Mouse (Mus musculus): ENCODE data around the gene Ep400. TPM values are rescaled to one million over a fixed set of nuclear protein-coding genes. Genes with fewer than 3 reads are reported as not detected.

The Ep400 gene
- 41.3 and 46.9 TPM in 2 replicates for polyA plus RNA-seq (2016; fragmentation: Nextera tagmentation; extraction: Ambion mirVana)

DNA sequence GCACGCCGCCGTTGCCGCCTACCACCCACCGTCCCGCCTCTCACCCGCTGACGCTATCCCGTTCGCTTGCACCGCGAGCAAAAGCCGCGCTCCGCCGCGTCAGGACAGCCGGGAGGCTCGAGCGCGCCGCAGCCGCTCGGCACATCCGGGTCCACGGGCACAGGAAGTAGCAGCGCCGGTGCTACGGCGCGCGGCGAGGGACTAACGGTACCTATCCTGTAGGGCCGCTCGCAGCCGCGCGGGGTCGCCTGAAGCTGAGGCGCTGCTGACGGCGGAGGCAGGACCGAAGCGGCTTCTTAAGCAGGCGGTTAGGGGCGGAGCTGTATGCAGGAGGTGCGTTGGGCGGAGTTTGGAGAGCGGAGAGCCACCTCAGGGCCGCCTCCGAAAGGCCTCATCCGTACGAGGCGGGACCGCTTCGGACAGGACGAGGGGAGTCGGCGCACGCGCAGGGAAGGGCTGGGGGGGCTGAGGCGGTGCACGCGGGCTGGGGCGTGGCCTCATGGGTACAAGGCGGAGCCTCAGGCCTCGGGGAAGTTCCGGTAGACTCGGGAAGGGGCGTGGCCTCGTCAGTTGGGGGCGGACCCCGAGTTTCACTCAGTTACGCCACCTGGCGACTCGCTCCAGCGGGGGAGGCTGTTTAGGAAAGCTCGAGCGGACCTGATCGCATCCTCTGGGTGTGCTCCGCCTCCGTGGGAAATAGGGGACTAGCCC lies at the start of gene Ep400:
Gene Ep400 (minus strand): TSS at position 270 of the 711 bp plus-strand sequence.
- H3K9me3 ChIP-seq, result no peaks in the 10 kb centered on the region
- H3K36me3 ChIP-seq, result peaks cover 27% of the 10 kb centered on the region
- no peaks in the 10 kb centered on the region for H3K27me3 ChIP-seq (ENCODE audit: insufficient read depth, poor library complexity, severe bottlenecking)
- peak within 1 kb of the TSS; percentile 95 for H3K4me3 ChIP-seq
- peak within 1 kb of the TSS; percentile 95 for H3K27ac ChIP-seq
- WGBS, result under 1% methylated on average over 83 of the region's 83 CpGs
- peaks cover 12% of the 10 kb centered on the region for H3K4me1 ChIP-seq
- peak; percentile 100 for DNase-seq (ENCODE audit: low spot score)

DNA sequence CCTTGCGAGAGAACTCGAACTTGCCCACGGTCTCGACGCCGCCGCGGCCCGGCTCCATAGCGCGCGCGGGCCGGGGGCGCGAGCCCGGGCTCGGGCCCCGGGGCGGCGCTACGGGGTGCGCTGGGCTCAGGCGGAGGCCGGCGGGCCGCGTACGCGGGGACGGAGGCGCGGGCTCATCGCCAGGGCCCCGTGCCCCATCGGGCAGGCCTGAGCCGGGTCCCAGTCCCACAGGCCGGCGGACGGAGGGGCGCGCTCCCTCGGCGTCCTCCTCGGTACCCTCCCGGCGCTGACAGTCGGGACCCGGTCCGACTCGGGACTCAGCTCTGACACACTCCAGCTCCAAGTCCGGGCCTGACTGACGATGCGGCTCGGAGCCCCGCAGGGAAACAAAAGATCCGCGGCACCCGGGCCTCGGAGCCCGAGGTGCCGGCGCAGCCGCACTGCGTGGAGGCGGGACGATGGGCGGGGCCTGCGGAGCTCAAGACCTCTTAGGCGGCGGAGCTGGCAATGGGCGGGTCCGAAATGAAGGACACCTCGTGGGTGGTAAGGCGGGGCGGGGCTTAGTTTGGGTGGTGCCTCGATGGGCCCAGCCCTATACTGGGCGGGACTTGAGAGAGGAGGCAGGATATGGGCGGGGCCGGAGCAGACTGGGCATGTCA lies 39.3 kb upstream of the Ep400 start, which contains the start of gene Ulk1:
Gene Ulk1 (minus strand): TSS at position 431 of the 659 bp plus-strand sequence.
- under 1% methylated on average over 80 of the region's 80 CpGs for WGBS
- peak within 1 kb of the TSS; percentile 95 for H3K27ac ChIP-seq
- H3K36me3 ChIP-seq, result peaks cover 21% of the 10 kb centered on the region
- peaks cover 27% of the 10 kb centered on the region for H3K4me1 ChIP-seq
- no peaks in the 10 kb centered on the region for H3K9me3 ChIP-seq
- H3K27me3 ChIP-seq (ENCODE audit: insufficient read depth, poor library complexity, severe bottlenecking), result no peaks in the 10 kb centered on the region
- peak; percentile 100 for DNase-seq (ENCODE audit: low spot score)
- peak within 1 kb of the TSS; percentile 95 for H3K4me3 ChIP-seq

DNA sequence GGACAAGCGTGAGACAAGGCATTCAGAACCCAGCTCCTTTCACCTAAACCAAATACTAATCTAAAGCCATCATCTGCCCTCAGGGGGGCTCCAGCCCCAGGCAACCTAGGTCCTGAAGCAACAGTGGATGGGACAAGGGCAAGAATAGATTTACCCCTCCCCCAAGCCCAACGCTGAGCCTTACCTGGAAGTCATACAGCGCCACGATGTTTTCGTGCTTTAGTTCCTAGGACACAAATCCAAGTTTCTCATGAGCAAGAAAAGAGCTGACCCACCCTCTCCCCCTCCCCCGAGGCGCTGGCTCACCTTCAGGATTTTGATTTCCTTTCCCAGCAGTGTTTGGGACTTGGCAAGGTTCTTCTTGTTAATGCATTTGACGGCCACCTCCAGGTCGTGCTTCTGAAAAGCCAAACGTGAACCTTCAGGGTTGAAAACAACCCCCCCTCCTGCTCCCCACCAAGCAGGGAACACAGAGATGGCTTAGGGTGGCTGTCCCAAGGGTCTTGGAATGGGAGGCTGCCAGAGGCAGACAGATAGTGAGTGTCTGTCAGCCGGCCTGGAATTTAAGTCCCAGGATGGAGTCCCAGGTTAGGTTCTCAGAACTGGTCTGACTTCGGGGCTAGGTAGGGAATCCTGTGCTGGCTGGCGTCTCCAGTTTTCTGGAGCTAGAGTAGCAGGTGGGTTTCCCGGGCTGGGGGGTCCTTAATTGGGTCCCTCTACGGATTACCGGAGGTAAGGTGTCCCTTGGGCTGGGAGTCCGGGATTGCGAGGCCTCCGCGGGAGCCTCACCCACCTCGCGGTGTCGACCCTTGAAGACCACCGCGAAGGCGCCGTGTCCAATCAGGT lies 38.5 kb upstream of the Ep400 start:
- Histone ChIP-seq H3K9me3 (no peaks in the 10 kb centered on the region), H3K4me3 (peak overlapping the region; percentile 95), H3K36me3 (peaks cover 28% of the 10 kb centered on the region), H3K4me1 (peaks cover 31% of the 10 kb centered on the region), H3K27me3 (ENCODE audit: insufficient read depth, poor library complexity, severe bottlenecking) (no peaks in the 10 kb centered on the region), H3K27ac (peak overlapping the region; percentile 95)
- peak; percentile 78 for DNase-seq (ENCODE audit: low spot score)
- WGBS, result 4% methylated on average over 27 of the region's 27 CpGs

DNA sequence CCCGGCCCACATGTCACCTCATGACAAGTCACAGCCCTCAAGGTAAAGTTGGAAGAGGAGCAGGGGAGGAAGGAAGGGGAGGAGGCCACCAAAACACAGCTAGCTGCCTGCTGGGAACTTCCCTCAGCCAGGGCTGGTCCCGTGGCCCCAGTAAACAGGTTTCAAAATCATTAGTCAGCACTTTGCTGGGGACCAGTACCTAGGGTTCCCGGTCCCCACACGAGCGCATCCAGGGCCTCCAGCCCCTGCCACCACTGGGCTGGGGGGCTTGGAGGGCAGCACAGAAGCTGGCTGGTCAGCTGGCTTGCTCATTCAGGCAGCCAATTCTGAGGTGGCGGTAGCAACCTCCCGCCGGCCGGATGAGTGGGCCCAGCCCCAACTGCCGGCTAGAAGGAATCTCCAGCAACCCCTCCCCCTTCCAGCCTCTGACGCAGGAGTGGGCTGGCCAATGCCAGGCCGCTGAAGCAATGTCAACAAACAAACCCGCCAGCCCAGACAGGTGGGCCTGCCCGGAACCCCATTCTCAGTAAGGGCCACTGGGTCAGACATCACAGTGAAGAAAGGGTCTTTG lies 37.6 kb upstream of the Ep400 start:
- peaks cover 31% of the 10 kb centered on the region for H3K4me1 ChIP-seq
- no peaks in the 10 kb centered on the region for H3K27me3 ChIP-seq (ENCODE audit: insufficient read depth, poor library complexity, severe bottlenecking)

DNA sequence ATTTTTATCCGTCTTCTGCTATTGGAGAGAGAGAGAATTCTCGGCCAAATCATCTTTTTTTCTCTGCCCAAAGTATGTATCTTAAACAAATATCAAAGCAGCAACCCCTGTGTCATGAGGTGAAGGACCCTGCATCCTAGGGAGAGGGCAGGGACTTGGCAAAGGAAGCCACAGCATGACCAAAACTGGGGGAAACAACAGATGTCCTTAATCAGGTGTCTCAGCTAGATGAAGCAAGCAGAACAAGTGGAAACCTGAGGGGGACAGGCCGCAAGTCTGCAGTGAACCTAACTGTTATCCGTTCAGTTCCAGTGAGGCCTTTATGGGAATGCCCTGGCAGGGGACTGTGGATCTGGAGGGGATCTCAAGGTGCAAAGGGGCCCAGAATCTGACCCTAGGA lies 36.9 kb upstream of the Ep400 start:
- 84% methylated on average over 4 of the region's 4 CpGs for WGBS
- Histone ChIP-seq H3K36me3 (peaks cover 28% of the 10 kb centered on the region), H3K4me1 (peaks cover 35% of the 10 kb centered on the region)

More for the DNA sequence above, 37.6 kb upstream of the Ep400 start:
- H3K9me3 ChIP-seq, result no peaks in the 10 kb centered on the region
- 1% methylated on average over 14 of the region's 14 CpGs for WGBS
- H3K36me3 ChIP-seq, result peaks cover 28% of the 10 kb centered on the region
- peak overlapping the region; percentile 95 for H3K4me3 ChIP-seq
- DNase-seq (ENCODE audit: low spot score), result peak; percentile 94
- peak overlapping the region; percentile 75 for H3K27ac ChIP-seq

DNA sequence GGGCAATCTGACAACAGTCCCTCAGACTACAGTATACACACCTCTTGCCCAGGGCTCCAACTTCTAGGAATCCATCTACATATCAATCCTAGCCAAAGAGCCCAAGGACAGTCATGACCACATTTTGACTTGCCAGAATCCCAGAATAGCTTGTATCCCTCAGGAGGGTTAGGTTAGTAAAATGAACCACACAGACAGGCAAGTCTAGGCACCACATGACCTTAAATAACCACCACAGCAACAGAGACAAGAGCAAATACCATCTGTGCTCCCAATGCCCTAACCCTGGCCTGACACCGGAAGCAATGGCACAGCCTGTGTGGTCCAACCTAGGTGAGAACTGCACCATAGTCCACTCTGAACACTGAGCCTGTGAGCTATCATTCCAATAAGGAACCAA lies 36.2 kb upstream of the Ep400 start:
- WGBS, result 94% methylated on average over 1 of the region's 1 CpGs
- H3K4me1 ChIP-seq, result peaks cover 38% of the 10 kb centered on the region
- H3K27ac ChIP-seq, result no peak overlapping the region
- no peaks in the 10 kb centered on the region for H3K27me3 ChIP-seq (ENCODE audit: insufficient read depth, poor library complexity, severe bottlenecking)
- H3K9me3 ChIP-seq, result no peaks in the 10 kb centered on the region
- H3K36me3 ChIP-seq, result peaks cover 35% of the 10 kb centered on the region
- no peak overlapping the region for H3K4me3 ChIP-seq
- DNase-seq (ENCODE audit: low spot score), result peak; percentile 63

More for the DNA sequence above, 36.9 kb upstream of the Ep400 start:
- Histone ChIP-seq H3K27me3 (ENCODE audit: insufficient read depth, poor library complexity, severe bottlenecking) (no peaks in the 10 kb centered on the region), H3K27ac (peak overlapping the region; percentile 75; the same call in 1 of the 2 replicates), H3K9me3 (no peaks in the 10 kb centered on the region), H3K4me3 (peak overlapping the region; percentile 95)
- no peak for DNase-seq (ENCODE audit: low spot score)

DNA sequence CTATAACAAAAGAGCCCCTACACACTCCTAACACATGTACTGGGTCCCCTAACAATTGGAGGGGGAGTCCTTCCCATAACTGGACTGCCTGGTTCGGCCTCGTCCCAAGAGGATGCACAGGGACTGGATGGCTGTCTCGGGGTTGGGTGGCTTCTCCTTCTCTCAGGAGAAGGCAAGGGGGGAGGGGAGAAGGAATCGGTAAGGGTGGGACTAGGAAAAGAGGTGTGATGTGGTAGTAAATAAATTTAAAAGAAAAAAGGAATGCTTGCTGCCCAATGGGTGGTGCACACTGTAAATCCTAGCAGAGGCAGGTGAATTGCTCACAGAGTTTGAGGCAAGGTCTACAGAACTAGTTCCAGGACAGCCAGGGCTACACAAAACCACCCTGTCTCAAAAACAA lies 35.6 kb upstream of the Ep400 start:
- WGBS, result 90% methylated on average over 4 of the region's 4 CpGs
- Histone ChIP-seq H3K36me3 (peaks cover 40% of the 10 kb centered on the region), H3K9me3 (no peaks in the 10 kb centered on the region), H3K4me1 (peaks cover 39% of the 10 kb centered on the region), H3K27me3 (ENCODE audit: insufficient read depth, poor library complexity, severe bottlenecking) (no peaks in the 10 kb centered on the region), H3K27ac (no peak overlapping the region), H3K4me3 (no peak overlapping the region)
- no peak for DNase-seq (ENCODE audit: low spot score)

DNA sequence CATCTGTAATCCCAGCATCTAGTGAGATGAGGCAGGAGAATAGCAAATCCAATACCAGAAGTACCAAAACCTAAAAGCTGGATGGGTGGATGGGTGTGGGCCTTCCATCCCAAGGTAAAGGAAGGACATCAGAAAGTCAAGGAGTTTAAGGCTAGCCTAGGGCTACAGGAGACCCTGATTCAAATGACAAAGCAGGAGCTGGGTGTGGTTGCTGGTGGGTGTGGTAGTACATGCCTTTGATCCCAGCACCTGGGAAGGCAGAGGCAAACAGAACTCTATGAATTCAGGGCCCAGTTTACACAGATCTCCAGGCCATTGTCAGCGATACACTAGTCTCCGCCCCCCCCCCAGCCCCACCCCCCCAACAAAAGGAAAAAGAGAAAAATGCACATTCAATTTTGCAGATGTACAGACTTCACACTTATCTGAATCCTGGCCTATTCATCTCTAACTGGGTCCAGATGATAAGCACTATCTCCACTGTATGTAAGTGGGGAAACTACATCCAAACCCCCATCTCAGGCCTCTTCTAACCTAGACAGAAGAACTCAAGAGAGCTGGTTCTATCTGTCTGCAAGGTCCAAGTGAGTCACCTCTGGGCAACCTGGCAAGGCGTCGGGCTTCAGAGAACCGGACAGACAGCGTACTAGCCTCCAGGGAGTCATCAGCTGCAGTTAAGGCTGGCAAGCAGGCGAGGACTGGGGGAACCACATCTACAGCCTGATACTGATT lies 33.7 kb upstream of the Ep400 start:
- DNase-seq (ENCODE audit: low spot score), result no peak
- Histone ChIP-seq H3K27ac (no peak overlapping the region), H3K4me3 (no peak overlapping the region), H3K36me3 (peaks cover 59% of the 10 kb centered on the region), H3K9me3 (no peaks in the 10 kb centered on the region), H3K4me1 (peaks cover 43% of the 10 kb centered on the region), H3K27me3 (ENCODE audit: insufficient read depth, poor library complexity, severe bottlenecking) (no peaks in the 10 kb centered on the region)
- WGBS, result 85% methylated on average over 7 of the region's 7 CpGs

DNA sequence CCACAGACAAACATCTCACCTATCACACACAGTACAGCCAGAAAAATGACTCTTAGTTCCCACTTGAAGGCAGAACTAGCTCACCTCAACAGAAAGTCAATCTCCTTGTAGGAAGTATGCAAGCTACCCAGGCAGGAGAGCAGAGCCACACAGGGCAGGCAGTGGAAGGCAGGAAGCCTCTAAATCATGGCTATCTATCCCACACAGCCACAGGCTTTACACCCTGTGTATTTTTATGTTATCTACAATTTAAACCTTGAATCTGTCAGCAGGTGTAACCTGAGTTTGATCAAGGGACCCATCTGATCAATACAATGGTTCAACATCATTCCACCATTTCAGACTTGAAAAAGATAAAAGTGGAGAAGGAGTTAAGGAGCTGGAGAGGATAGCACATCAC lies 32.3 kb upstream of the Ep400 start:
- no peak for DNase-seq (ENCODE audit: low spot score)
- peaks cover 72% of the 10 kb centered on the region for H3K36me3 ChIP-seq
- peaks cover 37% of the 10 kb centered on the region for H3K4me1 ChIP-seq
- no peaks in the 10 kb centered on the region for H3K9me3 ChIP-seq
- H3K27me3 ChIP-seq (ENCODE audit: insufficient read depth, poor library complexity, severe bottlenecking), result no peaks in the 10 kb centered on the region
- H3K27ac ChIP-seq, result no peak overlapping the region
- H3K4me3 ChIP-seq, result no peak overlapping the region

DNA sequence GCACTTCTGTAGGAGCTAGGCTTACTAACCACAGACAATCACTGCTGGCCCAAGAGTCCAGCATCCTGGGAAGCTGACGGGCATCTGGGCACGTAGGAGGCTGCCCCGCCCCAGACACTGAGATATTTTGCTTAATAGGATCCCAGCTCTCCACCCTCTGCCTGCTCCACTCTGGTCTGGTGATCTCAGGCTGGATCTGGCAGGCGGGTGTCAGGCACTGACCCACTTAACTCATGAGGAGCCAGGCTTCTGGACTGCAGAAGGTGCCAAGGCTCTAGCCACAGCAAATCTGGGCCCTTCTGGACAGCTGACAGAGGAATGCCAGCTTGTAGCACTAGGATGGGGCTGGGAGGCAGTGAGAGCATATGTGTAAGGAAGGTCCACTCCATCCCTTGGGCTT lies 31.7 kb upstream of the Ep400 start:
- H3K4me3 ChIP-seq, result no peak overlapping the region
- 80% methylated on average over 4 of the region's 4 CpGs for WGBS

DNA sequence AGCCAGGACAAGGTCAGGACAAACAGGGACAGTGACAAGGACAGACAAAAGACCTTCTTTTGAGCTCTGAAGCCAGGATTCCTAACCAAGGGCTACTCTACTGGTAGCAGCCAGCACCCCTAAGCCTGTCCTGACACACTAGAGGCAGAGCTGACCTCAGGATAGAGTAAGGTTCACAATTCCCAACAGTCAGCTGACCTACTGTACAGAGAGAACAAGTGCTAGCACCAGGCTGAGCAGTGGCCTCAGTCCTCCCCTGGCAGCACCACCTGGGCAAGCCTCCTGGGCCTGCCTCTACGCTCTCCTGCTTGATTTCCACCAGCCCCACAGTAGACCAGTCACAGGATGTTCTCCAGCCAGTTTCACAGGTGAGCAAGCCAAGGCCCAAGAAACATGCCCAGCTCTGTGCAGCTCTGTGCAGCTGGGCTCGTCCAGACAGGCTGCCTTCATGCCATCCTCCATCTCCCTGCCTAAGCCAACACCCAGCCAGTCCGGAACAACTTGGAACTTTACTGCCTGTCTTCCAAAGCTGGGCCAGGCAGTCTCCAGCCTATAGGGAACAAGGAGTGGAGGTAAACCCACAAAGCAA lies 30.6 kb upstream of the Ep400 start:
- WGBS, result 92% methylated on average over 3 of the region's 3 CpGs
- H3K4me3 ChIP-seq, result no peak overlapping the region
- no peak for DNase-seq (ENCODE audit: low spot score)
- H3K27ac ChIP-seq, result no peak overlapping the region
- no peaks in the 10 kb centered on the region for H3K27me3 ChIP-seq (ENCODE audit: insufficient read depth, poor library complexity, severe bottlenecking)
- H3K9me3 ChIP-seq, result no peaks in the 10 kb centered on the region
- H3K36me3 ChIP-seq, result peaks cover 79% of the 10 kb centered on the region
- H3K4me1 ChIP-seq, result peaks cover 26% of the 10 kb centered on the region

More for the DNA sequence above, 31.7 kb upstream of the Ep400 start:
- no peaks in the 10 kb centered on the region for H3K9me3 ChIP-seq
- H3K27ac ChIP-seq, result no peak overlapping the region
- H3K27me3 ChIP-seq (ENCODE audit: insufficient read depth, poor library complexity, severe bottlenecking), result no peaks in the 10 kb centered on the region
- no peak for DNase-seq (ENCODE audit: low spot score)
- peaks cover 33% of the 10 kb centered on the region for H3K4me1 ChIP-seq
- H3K36me3 ChIP-seq, result peaks cover 78% of the 10 kb centered on the region

DNA sequence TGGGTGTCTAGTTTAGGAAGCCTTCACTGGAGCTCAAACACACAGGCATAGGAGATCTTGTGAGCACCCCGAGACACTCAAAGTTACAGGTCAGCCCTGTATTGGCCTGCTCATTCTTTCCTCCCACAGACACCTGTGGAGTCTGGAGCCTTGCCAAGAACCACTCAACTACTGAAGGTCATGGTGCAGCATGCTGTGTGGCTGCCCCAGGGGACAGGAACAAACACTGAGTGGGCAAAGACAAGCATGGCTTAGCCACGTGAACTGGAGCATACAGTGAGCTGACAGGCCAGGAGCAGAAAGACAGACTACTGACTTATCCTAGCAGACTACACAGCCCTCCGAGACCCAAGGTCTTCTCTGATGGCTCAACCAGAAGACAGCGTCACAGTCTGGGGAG lies 27.2 kb upstream of the Ep400 start:
- no peak for DNase-seq (ENCODE audit: low spot score)
- peaks cover 94% of the 10 kb centered on the region for H3K36me3 ChIP-seq
- peaks cover 21% of the 10 kb centered on the region for H3K4me1 ChIP-seq
- H3K27me3 ChIP-seq (ENCODE audit: insufficient read depth, poor library complexity, severe bottlenecking), result no peaks in the 10 kb centered on the region
- no peaks in the 10 kb centered on the region for H3K9me3 ChIP-seq
- no peak overlapping the region for H3K4me3 ChIP-seq
- 82% methylated on average over 4 of the region's 4 CpGs for WGBS
- H3K27ac ChIP-seq, result no peak overlapping the region
